Mouse (Mus musculus): ENCODE measurements around the gene Zfp286. TPM values are rescaled to one million over a fixed set of nuclear protein-coding genes. Genes with fewer than 3 reads are reported as not detected.

Gene Zfp286
- polyA plus RNA-seq, 1 experiment = not detected

DNA sequence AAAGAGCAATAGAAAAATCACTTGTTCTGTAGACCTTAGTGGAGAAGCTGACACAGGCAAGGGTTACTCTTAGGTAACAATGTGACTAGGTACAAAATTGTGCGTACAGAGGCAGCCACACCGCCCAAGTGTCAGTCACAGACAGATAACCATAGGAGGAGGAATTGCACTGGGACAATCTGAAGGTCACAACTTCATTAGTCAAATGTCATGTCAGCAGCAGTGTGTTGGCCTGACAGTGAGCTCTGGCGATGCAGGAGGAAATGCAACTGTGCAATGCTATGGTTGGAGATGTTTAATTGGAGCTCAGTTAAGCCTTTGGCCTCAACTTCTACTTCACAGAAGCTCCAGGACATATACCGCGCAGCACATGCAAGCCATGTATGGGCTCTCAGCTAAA lies 78.6 kb downstream of the Zfp286 start:
- no peak overlapping the region for H3K4me2 ChIP-seq (ENCODE audit: low read depth)
- H3K27me3 ChIP-seq (ENCODE audit: control insufficient read depth, insufficient read depth, insufficient read length) = no peaks in the 10 kb centered on the region
- TF ChIP-seq SRF (IDR thresholded peaks at IDR 0.05; ENCODE audit: control insufficient read depth, insufficient read length, low read depth) = no peak
- no peak for TF ChIP-seq REST (IDR thresholded peaks at IDR 0.05; ENCODE audit: insufficient read depth, insufficient read length)
- TF ChIP-seq POLR2AphosphoS2 (IDR thresholded peaks at IDR 0.05; ENCODE audit: insufficient read length, low read depth) = no peak
- TF ChIP-seq MYOD1 (IDR thresholded peaks at IDR 0.05; ENCODE audit: control insufficient read depth in 1 of 3, insufficient read length in 2 of 3, low read depth in 2 of 3) = no peak
- TF ChIP-seq E2F4 (IDR thresholded peaks at IDR 0.05; ENCODE audit: insufficient read depth) = no peak
- TF ChIP-seq TCF3 (IDR thresholded peaks at IDR 0.05; ENCODE audit: insufficient read length, low read depth) = no peak
- TF ChIP-seq MAX (IDR thresholded peaks at IDR 0.05; ENCODE audit: low read depth) = no peak
- TF ChIP-seq POLR2A (IDR thresholded peaks at IDR 0.05; ENCODE audit: insufficient read length, low read depth) = no peak
- no peak for TF ChIP-seq TCF12 (IDR thresholded peaks at IDR 0.05; ENCODE audit: insufficient read depth, poor library complexity, severe bottlenecking)
- TF ChIP-seq CEBPB (IDR thresholded peaks at IDR 0.05; ENCODE audit: insufficient read depth, poor library complexity, severe bottlenecking) = no peak
- no peak for TF ChIP-seq MYOG (IDR thresholded peaks at IDR 0.05; ENCODE audit: control insufficient read depth in 1 of 3, insufficient read depth in 1 of 3, insufficient read length in 2 of 3, low read depth in 2 of 3)
- no peak for TF ChIP-seq USF1 (IDR thresholded peaks at IDR 0.05; ENCODE audit: low read depth)
- no peaks in the 10 kb centered on the region for H3K36me3 ChIP-seq (ENCODE audit: control insufficient read depth, insufficient read depth)
- H3K79me2 ChIP-seq (ENCODE audit: control insufficient read depth, insufficient read depth) = no peaks in the 10 kb centered on the region
- no peak overlapping the region for H3ac ChIP-seq (ENCODE audit: control insufficient read depth, insufficient read length)
- H3K4me3 ChIP-seq = no peak overlapping the region

DNA sequence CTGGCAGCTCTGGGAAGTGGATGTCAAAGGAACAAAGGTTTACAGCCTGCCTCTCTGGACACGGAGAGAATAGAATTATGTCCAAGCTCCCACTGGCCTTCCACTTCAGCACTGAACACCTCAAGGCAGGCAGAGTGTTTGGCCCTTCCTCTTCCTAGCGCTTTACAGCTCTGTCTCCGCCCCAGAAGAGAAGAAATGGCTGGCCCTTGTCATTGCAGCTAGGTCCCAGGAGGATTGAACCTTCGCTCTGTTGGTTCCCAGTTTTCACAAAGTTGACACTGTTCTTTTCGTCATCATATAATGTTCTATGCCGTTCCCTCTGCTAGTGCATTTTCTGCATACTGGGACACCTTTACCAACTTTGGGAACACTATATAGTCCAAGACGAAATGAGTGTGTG lies 81.0 kb downstream of the Zfp286 start:
- Histone ChIP-seq H3K4me2 (ENCODE audit: low read depth) (no peak overlapping the region), H3K4me3 (no peak overlapping the region), H3K27me3 (ENCODE audit: control insufficient read depth, insufficient read depth, insufficient read length) (no peaks in the 10 kb centered on the region), H3K79me2 (ENCODE audit: control insufficient read depth, insufficient read depth) (no peaks in the 10 kb centered on the region), H3ac (ENCODE audit: control insufficient read depth, insufficient read length) (no peak overlapping the region), H3K36me3 (ENCODE audit: control insufficient read depth, insufficient read depth) (no peaks in the 10 kb centered on the region)
- TF ChIP-seq MYOG (IDR thresholded peaks at IDR 0.05; ENCODE audit: control insufficient read depth in 1 of 3, insufficient read depth in 1 of 3, insufficient read length in 2 of 3, low read depth in 2 of 3) = no peak
- no peak for TF ChIP-seq TCF12 (IDR thresholded peaks at IDR 0.05; ENCODE audit: insufficient read depth, poor library complexity, severe bottlenecking)
- TF ChIP-seq REST (IDR thresholded peaks at IDR 0.05; ENCODE audit: insufficient read depth, insufficient read length) = no peak
- TF ChIP-seq E2F4 (IDR thresholded peaks at IDR 0.05; ENCODE audit: insufficient read depth) = no peak
- TF ChIP-seq SRF (IDR thresholded peaks at IDR 0.05; ENCODE audit: control insufficient read depth, insufficient read length, low read depth) = no peak
- TF ChIP-seq CEBPB (IDR thresholded peaks at IDR 0.05; ENCODE audit: insufficient read depth, poor library complexity, severe bottlenecking) = no peak
- no peak for TF ChIP-seq USF1 (IDR thresholded peaks at IDR 0.05; ENCODE audit: low read depth)
- no peak for TF ChIP-seq POLR2AphosphoS2 (IDR thresholded peaks at IDR 0.05; ENCODE audit: insufficient read length, low read depth)
- no peak for TF ChIP-seq TCF3 (IDR thresholded peaks at IDR 0.05; ENCODE audit: insufficient read length, low read depth)
- no peak for TF ChIP-seq POLR2A (IDR thresholded peaks at IDR 0.05; ENCODE audit: insufficient read length, low read depth)
- TF ChIP-seq MAX (IDR thresholded peaks at IDR 0.05; ENCODE audit: low read depth) = no peak
- no peak for TF ChIP-seq MYOD1 (IDR thresholded peaks at IDR 0.05; ENCODE audit: control insufficient read depth in 1 of 3, insufficient read length in 2 of 3, low read depth in 2 of 3)

DNA sequence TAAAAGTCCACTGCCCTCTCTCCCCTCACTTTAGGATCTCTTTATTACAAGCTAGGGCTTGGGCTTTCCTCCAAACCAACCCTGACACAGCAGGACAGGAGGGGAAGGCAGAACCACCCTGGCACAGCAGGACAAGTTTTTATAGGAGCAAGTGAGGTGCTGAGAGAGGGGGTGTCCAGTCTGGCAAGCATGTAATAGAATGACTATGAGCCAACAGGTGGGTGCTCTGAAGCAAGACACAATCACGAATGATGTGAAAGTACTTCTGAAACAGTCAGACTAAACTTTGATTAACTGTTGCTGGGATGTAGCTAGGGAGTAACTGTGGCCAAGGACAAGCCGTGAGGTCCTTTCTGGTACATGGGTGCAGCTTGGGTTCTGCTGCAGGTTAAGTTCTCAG lies 83.1 kb downstream of the Zfp286 start:
- no peak overlapping the region for H3K4me3 ChIP-seq
- no peak overlapping the region for H3K4me2 ChIP-seq (ENCODE audit: low read depth)
- no peaks in the 10 kb centered on the region for H3K79me2 ChIP-seq (ENCODE audit: control insufficient read depth, insufficient read depth)
- no peaks in the 10 kb centered on the region for H3K36me3 ChIP-seq (ENCODE audit: control insufficient read depth, insufficient read depth)
- no peaks in the 10 kb centered on the region for H3K27me3 ChIP-seq (ENCODE audit: control insufficient read depth, insufficient read depth, insufficient read length)
- TF ChIP-seq TCF12 (IDR thresholded peaks at IDR 0.05; ENCODE audit: insufficient read depth, poor library complexity, severe bottlenecking) = no peak
- TF ChIP-seq MAX (IDR thresholded peaks at IDR 0.05; ENCODE audit: low read depth) = no peak
- no peak for TF ChIP-seq POLR2A (IDR thresholded peaks at IDR 0.05; ENCODE audit: insufficient read length, low read depth)
- no peak for TF ChIP-seq CEBPB (IDR thresholded peaks at IDR 0.05; ENCODE audit: insufficient read depth, poor library complexity, severe bottlenecking)
- no peak for TF ChIP-seq POLR2AphosphoS2 (IDR thresholded peaks at IDR 0.05; ENCODE audit: insufficient read length, low read depth)
- no peak for TF ChIP-seq MYOD1 (IDR thresholded peaks at IDR 0.05; ENCODE audit: control insufficient read depth in 1 of 3, insufficient read length in 2 of 3, low read depth in 2 of 3)
- TF ChIP-seq MYOG (IDR thresholded peaks at IDR 0.05; ENCODE audit: control insufficient read depth in 1 of 3, insufficient read depth in 1 of 3, insufficient read length in 2 of 3, low read depth in 2 of 3) = no peak
- no peak for TF ChIP-seq REST (IDR thresholded peaks at IDR 0.05; ENCODE audit: insufficient read depth, insufficient read length)
- TF ChIP-seq USF1 (IDR thresholded peaks at IDR 0.05; ENCODE audit: low read depth) = no peak
- H3ac ChIP-seq (ENCODE audit: control insufficient read depth, insufficient read length) = no peak overlapping the region

Other genes with a start within 250 kb of the Zfp286 start
- 2,028 TPM for gene Ubb, start 238.3 kb downstream of the Zfp286 start, polyA plus RNA-seq (2012; fragmentation: generic; extraction: Trizol)
- gene Trpv2, start 215.0 kb downstream of the Zfp286 start, polyA plus RNA-seq (2012; fragmentation: generic; extraction: Trizol) = 5.4 TPM
- 19.5 TPM for gene Lrrc75a, start 140.9 kb downstream of the Zfp286 start, polyA plus RNA-seq (2012; fragmentation: generic; extraction: Trizol)
- 29.2 TPM for gene Mmgt2, start 140.8 kb downstream of the Zfp286 start, polyA plus RNA-seq (2012; fragmentation: generic; extraction: Trizol)
- gene Zfp287, start 57.6 kb downstream of the Zfp286 start, polyA plus RNA-seq (2012; fragmentation: generic; extraction: Trizol) = 0.90 TPM
- gene Gm10428, start 36.4 kb downstream of the Zfp286 start, polyA plus RNA-seq (2012; fragmentation: generic; extraction: Trizol) = not detected
- 16.9 TPM for gene Trim16, start 30.8 kb upstream of the Zfp286 start, polyA plus RNA-seq (2012; fragmentation: generic; extraction: Trizol)
- not detected for gene Fbxw10, start 57.6 kb upstream of the Zfp286 start, polyA plus RNA-seq (2012; fragmentation: generic; extraction: Trizol)
- 18.2 TPM for gene Tvp23b, start 90.0 kb upstream of the Zfp286 start, polyA plus RNA-seq (2012; fragmentation: generic; extraction: Trizol)
- not detected for gene Cdrt4, start 161.7 kb upstream of the Zfp286 start, polyA plus RNA-seq (2012; fragmentation: generic; extraction: Trizol)